Mouse (Mus musculus): ENCODE data around the gene Safb.

Safb gene

GRCm38 (mm10) chr17:56643237-56643636 is 58.6 kb downstream of the Safb start:
- DNase-seq (ENCODE audit: low spot score in 2 of 2) = no peak

DNA sequence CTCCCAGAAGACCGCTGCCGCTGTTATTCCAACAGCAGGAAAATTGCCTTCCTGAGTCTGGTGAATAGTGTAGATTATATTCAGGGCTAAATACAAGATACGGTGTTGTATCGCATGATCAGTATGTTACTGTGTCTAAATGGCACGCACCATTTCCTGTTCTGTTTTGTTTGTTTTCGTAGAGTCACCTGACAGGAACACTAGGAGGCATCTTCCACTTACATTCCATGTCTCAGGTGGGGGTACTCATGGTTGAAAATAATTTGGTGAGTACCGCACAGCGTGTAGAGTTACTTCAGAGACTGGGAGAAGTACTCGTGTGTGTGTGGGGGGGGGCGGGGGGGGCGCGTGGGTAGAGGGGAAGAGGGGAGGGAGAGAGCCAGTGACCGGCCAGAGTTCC is 62.9 kb downstream of the Safb start:
- no peak for DNase-seq (ENCODE audit: low spot score in 2 of 2)

DNA sequence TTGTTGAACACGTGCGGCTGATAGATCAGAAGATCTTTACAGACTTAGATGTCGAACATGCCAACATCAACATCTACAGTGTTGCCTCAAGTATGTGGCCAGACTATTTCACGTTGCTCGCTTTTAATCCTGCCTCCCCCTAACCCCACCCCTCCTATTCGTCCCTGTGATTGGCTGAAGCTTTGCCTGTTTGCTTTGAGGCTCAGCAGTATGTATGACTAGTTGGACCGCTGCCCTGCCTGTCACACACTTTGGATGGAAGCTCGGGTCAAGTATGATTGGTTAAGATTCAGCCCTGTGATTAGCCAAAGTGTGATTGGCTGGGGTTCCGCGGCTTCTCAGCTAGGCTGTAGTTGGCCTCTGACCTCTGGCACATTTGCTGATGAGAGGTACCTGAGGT is 67.2 kb downstream of the Safb start:
- DNase-seq (ENCODE audit: low spot score in 2 of 2) = no peak

DNA sequence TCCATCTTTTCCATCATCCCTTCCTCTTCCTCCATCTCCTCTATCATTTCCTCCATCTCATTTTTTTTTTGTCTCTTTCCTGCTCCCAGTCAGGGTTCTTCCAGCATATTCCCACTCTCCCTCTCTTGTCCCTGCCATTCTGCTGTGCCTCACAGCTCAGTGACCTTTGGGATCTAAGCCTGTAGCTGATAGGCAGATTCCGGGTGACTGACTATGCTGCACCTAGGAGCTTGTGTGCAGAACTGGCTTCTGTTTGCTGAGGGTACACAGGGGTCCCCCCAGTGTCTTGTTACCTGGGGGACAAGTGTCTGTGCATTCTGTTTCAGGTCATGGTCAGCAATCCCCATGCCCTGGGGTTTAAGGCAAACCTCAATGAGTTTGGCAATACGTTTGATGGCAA is 70.1 kb downstream of the Safb start:
- no peak for DNase-seq (ENCODE audit: low spot score in 2 of 2)

DNA sequence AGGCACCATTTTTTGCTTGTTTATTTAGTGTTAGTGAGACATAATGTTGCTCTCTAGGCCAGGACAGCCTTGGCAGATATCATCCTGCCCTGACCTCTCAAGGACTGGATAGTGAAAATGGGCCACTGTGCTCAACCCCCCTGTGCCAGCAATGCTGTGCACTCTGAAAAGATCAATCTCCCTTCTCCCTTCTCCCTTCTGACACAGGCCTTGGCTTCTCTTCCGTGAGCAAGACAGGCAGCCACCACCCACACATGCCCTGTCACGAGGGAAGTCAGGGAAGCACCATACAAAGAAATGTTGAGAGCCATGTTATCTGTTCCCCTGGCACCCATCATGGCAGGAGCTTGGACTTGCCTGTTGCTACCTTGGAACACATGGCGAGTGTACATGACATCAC is 70.7 kb downstream of the Safb start:
- DNase-seq (ENCODE audit: low spot score in 2 of 2) = no peak
